Mouse (Mus musculus): ENCODE results near the gene Tac4. TPM values are rescaled to one million over a fixed set of nuclear protein-coding genes. Genes with fewer than 3 reads are reported as not detected.
A peak's percentile ranks its signal among the peaks of the same experiment; 100 is the strongest.

Tac4 gene
- not detected in 2 replicates for polyA plus RNA-seq (2015; fragmentation: Nextera tagmentation; extraction: Ambion mirVana)

DNA sequence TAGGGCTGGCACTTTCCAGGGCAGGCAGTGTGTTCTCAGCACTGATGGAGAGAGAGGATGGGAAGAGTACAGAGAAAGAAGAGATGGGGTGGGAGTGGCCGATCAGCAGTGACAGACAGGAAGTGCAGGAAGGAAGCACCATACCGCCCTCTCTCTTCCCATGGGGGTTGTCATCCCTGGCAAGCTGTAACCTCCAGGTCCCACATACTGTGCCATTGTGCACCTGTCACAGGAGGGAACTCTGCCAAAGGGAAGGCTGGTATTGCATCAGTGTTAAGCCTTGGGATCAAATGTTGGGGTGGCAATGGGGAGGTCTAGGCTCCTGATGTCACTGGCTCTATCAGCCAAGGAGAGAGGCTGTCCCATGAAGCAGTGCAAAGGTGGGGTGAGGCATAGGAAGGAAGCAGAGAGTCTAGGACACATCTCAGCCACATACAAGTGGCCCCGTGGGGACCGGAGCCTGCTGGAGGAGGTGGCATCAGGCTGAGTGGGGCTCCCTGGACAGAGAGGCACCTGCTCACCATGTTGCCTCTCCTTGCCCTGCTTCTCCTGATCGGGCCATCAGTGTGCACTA, at the start of gene Tac4:
Gene Tac4 (plus strand): TSS at position 352 of the 574 bp plus-strand sequence.
- H3K9ac ChIP-seq: no peak within 1 kb of the TSS
- 68% methylated on average over 5 of the region's 5 CpGs for WGBS
- H3K4me2 ChIP-seq: no peak within 1 kb of the TSS
- H3K27ac ChIP-seq (replicated peaks): no peak within 1 kb of the TSS
- peaks cover 4% of the 10 kb centered on the region; the same call in 1 of the 2 replicates for H3K27me3 ChIP-seq
- peaks cover 16% of the 10 kb centered on the region for H3K4me1 ChIP-seq (replicated peaks)
- ATAC-seq (ENCODE audit: low FRiP score, low read depth): no peak
- H3K9me3 ChIP-seq: no peaks in the 10 kb centered on the region
- H3K36me3 ChIP-seq: no peaks in the 10 kb centered on the region
- no peak within 1 kb of the TSS for H3K4me3 ChIP-seq

- H3K4me1 ChIP-seq (replicated peaks): peaks cover 15% of the 10 kb centered on the region
- H3K9ac ChIP-seq: no peak overlapping the region
- no peaks in the 10 kb centered on the region for H3K36me3 ChIP-seq
- H3K27me3 ChIP-seq: no peaks in the 10 kb centered on the region
- WGBS: 33% methylated on average over 6 of the region's 6 CpGs
- no peak for ATAC-seq (ENCODE audit: low FRiP score, low read depth)
- no peak overlapping the region for H3K27ac ChIP-seq (replicated peaks)
- H3K4me2 ChIP-seq: no peak overlapping the region
- H3K4me3 ChIP-seq: no peak overlapping the region
- H3K9me3 ChIP-seq: no peaks in the 10 kb centered on the region
Observed at GRCm38 (mm10) chr11:95213607-95214006, 47.7 kb upstream of the Tac4 start.

GRCm38 (mm10) chr11:95214305-95214704, 47.0 kb upstream of the Tac4 start:
- Histone ChIP-seq H3K9ac (no peak overlapping the region), H3K27me3 (no peaks in the 10 kb centered on the region), H3K36me3 (no peaks in the 10 kb centered on the region), H3K4me2 (no peak overlapping the region), H3K4me1 (replicated peaks) (peaks cover 15% of the 10 kb centered on the region), H3K9me3 (no peaks in the 10 kb centered on the region), H3K4me3 (no peak overlapping the region), H3K27ac (replicated peaks) (no peak overlapping the region)
- ATAC-seq (ENCODE audit: low FRiP score, low read depth): no peak
- WGBS: 15% methylated on average over 5 of the region's 5 CpGs

- no peak overlapping the region for H3K4me3 ChIP-seq
- no peaks in the 10 kb centered on the region for H3K9me3 ChIP-seq
- H3K27me3 ChIP-seq: peaks cover 5% of the 10 kb centered on the region
- H3K4me2 ChIP-seq: no peak overlapping the region
- H3K9ac ChIP-seq: no peak overlapping the region
- peaks cover 3% of the 10 kb centered on the region; the same call in 1 of the 2 replicates for H3K4me1 ChIP-seq (replicated peaks)
- no peak for ATAC-seq (ENCODE audit: low FRiP score, low read depth)
- WGBS: 63% methylated on average over 3 of the region's 3 CpGs
- H3K36me3 ChIP-seq: no peaks in the 10 kb centered on the region
- no peak overlapping the region for H3K27ac ChIP-seq (replicated peaks)
Observed at GRCm38 (mm10) chr11:95216193-95216592, 45.1 kb upstream of the Tac4 start.

DNA sequence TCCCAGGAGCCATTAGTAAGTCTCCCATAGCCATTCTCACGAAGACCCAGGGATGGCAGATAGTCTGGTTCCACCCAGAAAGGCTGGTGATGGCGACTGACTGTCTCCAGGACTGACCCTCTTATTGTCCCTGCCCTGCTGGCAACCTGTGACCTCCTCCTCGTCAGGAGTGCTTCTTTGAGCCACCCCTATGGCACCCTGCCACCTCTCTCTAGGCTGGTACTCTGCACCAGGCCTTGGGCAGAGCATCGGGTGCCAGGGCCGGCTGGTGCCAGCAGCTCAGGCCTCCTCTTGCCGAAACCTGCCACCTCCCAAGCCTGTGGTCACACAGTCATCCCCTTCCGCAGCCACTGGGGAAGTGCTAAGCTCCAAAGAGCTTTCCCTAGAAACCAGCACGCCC, 42.2 kb upstream of the Tac4 start:
- Histone ChIP-seq H3K36me3 (no peaks in the 10 kb centered on the region), H3K27me3 (peaks cover 18% of the 10 kb centered on the region), H3K4me1 (replicated peaks) (peaks cover 13% of the 10 kb centered on the region), H3K4me2 (no peak overlapping the region), H3K4me3 (no peak overlapping the region), H3K9ac (no peak overlapping the region), H3K27ac (replicated peaks) (no peak overlapping the region), H3K9me3 (no peaks in the 10 kb centered on the region)
- WGBS: 58% methylated on average over 8 of the region's 8 CpGs
- no peak for ATAC-seq (ENCODE audit: low FRiP score, low read depth)

DNA sequence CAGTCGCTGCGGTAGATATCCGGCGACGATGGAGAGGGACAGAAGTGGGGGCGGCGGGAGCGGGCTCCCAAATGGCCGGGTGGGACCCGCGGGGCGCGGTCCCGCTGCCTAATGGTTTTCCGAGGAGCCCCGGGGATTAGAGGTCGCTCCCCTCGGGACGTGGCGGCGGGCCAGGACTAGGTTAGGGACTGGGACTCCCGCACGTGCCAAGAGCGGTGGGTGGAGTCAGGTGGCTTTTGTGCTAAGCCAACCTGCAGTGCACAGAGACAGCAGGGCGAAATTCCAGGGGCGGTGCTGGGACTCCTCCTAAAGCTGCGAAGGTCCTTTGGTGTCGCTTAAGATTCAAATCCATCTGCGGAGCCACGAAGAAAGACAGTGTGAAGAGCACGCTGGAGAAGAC, 37.9 kb upstream of the Tac4 start:
- Histone ChIP-seq H3K9me3 (no peaks in the 10 kb centered on the region), H3K27me3 (peaks cover 27% of the 10 kb centered on the region), H3K9ac (peak overlapping the region; percentile 40), H3K4me3 (peak overlapping the region; percentile 41), H3K27ac (replicated peaks) (no peak overlapping the region), H3K36me3 (no peaks in the 10 kb centered on the region), H3K4me1 (replicated peaks) (peaks cover 12% of the 10 kb centered on the region), H3K4me2 (peak overlapping the region; percentile 89)
- ATAC-seq (ENCODE audit: low FRiP score, low read depth): no peak
- under 1% methylated on average over 30 of the region's 31 CpGs for WGBS

DNA sequence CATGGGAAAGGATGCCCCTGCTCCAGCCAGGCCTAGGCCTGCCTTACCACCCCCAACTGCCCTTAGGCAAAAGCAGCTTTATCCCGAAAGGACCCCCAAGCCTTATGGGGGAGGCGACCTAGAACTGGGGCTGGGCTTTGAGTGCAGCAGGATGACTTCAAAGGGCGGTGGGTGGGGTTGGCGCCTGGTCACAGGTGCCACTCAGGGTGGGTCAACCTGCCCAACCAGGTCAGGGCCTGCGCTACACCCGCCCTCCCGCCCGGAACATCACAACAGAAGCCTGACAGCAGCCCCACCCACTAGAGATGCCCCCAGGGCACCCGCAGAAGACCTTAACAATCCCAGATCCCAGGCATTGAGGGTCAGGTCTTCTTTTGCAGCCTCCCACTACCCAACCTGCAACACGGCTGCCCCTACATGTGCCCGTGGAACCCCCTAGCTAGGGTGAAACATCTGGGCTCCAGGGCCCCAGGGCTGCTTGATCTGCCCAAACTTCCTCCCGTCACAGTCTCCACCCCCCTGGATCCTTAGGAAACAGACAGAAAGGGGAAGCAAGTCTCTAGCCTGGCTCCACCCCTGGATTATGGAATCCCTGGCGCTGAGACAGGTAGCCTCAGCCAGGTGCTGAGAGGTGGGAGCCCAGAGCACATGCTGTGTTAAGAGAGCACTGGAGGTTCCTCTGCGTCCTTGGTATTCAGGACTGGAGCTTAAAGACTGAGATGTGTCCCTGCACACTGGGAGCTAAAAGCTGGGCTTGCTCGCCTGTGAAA, 37.0 kb upstream of the Tac4 start:
- no peaks in the 10 kb centered on the region for H3K36me3 ChIP-seq
- peaks cover 12% of the 10 kb centered on the region for H3K4me1 ChIP-seq (replicated peaks)
- H3K9me3 ChIP-seq: no peaks in the 10 kb centered on the region
- peaks cover 27% of the 10 kb centered on the region for H3K27me3 ChIP-seq
- no peak overlapping the region for H3K27ac ChIP-seq (replicated peaks)
- 17% methylated on average over 15 of the region's 15 CpGs for WGBS
- peak overlapping the region; percentile 89 for H3K4me2 ChIP-seq
- ATAC-seq (ENCODE audit: low FRiP score, low read depth): no peak
- H3K9ac ChIP-seq: 0 out of 2 replicates have a peak overlapping the region, but pooled peaks have one; percentile 40
- H3K4me3 ChIP-seq: peak overlapping the region; percentile 41

GRCm38 (mm10) chr11:95225448-95225847, 35.9 kb upstream of the Tac4 start:
- peaks cover 24% of the 10 kb centered on the region for H3K27me3 ChIP-seq
- no peaks in the 10 kb centered on the region for H3K36me3 ChIP-seq
- no peaks in the 10 kb centered on the region for H3K9me3 ChIP-seq
- H3K4me3 ChIP-seq: no peak overlapping the region
- no peak for ATAC-seq (ENCODE audit: low FRiP score, low read depth)
- peaks cover 12% of the 10 kb centered on the region for H3K4me1 ChIP-seq (replicated peaks)
- no peak overlapping the region for H3K4me2 ChIP-seq
- WGBS: 28% methylated on average over 7 of the region's 7 CpGs
- no peak overlapping the region for H3K27ac ChIP-seq (replicated peaks)
- H3K9ac ChIP-seq: no peak overlapping the region

DNA sequence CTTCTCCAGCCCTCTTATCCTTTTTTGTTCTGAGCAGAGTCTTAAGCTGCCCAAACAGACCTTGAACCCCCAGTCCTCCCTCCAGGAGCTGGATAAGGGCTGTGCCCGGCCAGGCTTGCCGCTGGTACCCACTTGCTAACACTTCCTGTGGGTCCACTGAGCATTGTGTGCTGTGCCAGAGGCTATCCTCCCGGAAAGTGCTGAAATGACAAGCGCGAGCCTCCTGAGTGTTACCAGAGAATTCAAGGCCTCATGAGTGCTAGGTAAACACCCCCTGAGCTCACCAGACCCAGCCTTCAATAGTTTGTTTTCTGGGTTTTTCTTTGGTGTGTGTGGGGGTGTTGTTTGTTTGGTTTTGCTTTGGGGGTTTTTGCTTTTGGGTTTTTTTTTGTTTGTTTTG, 33.9 kb upstream of the Tac4 start:
- no peak overlapping the region for H3K9ac ChIP-seq
- H3K4me1 ChIP-seq (replicated peaks): peaks cover 12% of the 10 kb centered on the region
- H3K4me3 ChIP-seq: no peak overlapping the region
- H3K4me2 ChIP-seq: no peak overlapping the region
- H3K27ac ChIP-seq (replicated peaks): no peak overlapping the region
- H3K9me3 ChIP-seq: no peaks in the 10 kb centered on the region
- WGBS: 66% methylated on average over 5 of the region's 5 CpGs
- no peaks in the 10 kb centered on the region for H3K36me3 ChIP-seq
- H3K27me3 ChIP-seq: peaks cover 21% of the 10 kb centered on the region
- ATAC-seq (ENCODE audit: low FRiP score, low read depth): no peak

GRCm38 (mm10) chr11:95231688-95232328, 29.5 kb upstream of the Tac4 start:
- WGBS: 10% methylated on average over 24 of the region's 24 CpGs
- Histone ChIP-seq H3K9ac (no peak overlapping the region), H3K4me2 (peak overlapping the region; percentile 42), H3K27ac (replicated peaks) (no peak overlapping the region), H3K36me3 (no peaks in the 10 kb centered on the region), H3K4me1 (replicated peaks) (no peaks in the 10 kb centered on the region), H3K27me3 (no peaks in the 10 kb centered on the region), H3K4me3 (no peak overlapping the region), H3K9me3 (no peaks in the 10 kb centered on the region)
- ATAC-seq (ENCODE audit: low FRiP score, low read depth): peak; percentile 61; the same call in 1 of the 2 replicates

DNA sequence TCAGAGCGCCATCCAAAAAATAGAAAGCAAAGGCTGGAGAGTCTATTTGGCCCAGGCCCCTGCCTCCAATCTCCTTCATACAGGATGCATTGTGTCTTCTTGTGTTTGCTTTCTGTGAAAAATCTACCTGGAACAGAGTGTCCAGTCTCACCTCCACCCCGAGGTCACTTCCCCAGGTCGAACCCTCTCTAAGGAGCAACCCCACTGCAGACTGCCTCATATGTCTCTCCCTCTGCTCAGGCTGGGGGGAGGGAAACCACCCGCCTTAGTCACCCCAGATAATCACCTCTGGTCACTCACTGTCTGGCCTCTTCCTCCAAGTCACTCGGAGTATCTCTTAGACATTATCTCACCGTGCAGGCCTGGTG, 29.0 kb upstream of the Tac4 start:
- H3K27ac ChIP-seq (replicated peaks): no peak overlapping the region
- no peak overlapping the region for H3K9ac ChIP-seq
- no peaks in the 10 kb centered on the region for H3K4me1 ChIP-seq (replicated peaks)
- no peak for ATAC-seq (ENCODE audit: low FRiP score, low read depth)
- no peaks in the 10 kb centered on the region for H3K27me3 ChIP-seq
- H3K4me3 ChIP-seq: no peak overlapping the region
- no peaks in the 10 kb centered on the region for H3K9me3 ChIP-seq
- WGBS: 44% methylated on average over 6 of the region's 6 CpGs
- no peaks in the 10 kb centered on the region for H3K36me3 ChIP-seq
- H3K4me2 ChIP-seq: peak overlapping the region; percentile 42

DNA sequence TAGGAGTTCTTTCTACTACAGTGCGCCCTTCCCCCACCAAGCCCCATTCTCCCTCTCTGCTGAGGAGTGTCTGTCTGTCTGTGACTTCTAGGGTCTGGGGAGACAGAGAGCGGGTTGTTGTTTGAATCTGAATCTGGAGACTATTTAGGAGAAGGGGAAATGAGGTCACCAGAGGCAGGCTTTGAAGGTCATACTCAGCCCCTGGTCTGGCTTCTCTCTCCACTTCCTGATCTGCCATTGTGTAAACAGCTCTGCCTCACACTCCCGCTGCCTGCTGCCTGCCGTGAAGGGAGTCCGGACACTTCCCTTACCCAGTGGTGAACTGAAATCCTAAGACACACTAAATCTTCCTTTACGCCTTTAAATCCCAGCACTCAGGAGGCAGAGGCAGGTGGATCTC, 22.9 kb upstream of the Tac4 start:
- Histone ChIP-seq H3K9me3 (no peaks in the 10 kb centered on the region), H3K4me2 (no peak overlapping the region), H3K27me3 (no peaks in the 10 kb centered on the region), H3K36me3 (no peaks in the 10 kb centered on the region), H3K27ac (replicated peaks) (no peak overlapping the region), H3K4me3 (no peak overlapping the region), H3K4me1 (replicated peaks) (no peaks in the 10 kb centered on the region), H3K9ac (no peak overlapping the region)
- no peak for ATAC-seq (ENCODE audit: low FRiP score, low read depth)
- 75% methylated on average over 6 of the region's 6 CpGs for WGBS
